ENCODE assay signal across 9 mouse cellular contexts in genomic region chr4:122870027-122870426, GRCm38 (mm10). TPM values are rescaled to one million over a fixed set of nuclear protein-coding genes. Genes with fewer than 3 reads are reported as not detected.
DNase-seq lines count a peak whose midpoint lies in the region; ATAC-seq and TF ChIP-seq lines count a peak whose summit lies in the region.
"Had no signal": no experiment of that assay in that cellular context is flagged by ENCODE, and none has a peak within 500 bp of the region (broad histone marks: within the 10 kb centered on the region; RNA-seq: fewer than 3 reads in every experiment).

No protein-coding gene starts in this region.

- H3K27ac ChIP-seq in liver, adult 2 months (replicated peaks; ENCODE audit: insufficient read depth, low read depth, low read length): no peak overlapping the region
- H3K27ac ChIP-seq in liver, embryonic 12.5 days: no peak overlapping the region
- H3K27ac ChIP-seq in bone marrow, adult 2 months (ENCODE audit: control insufficient read depth, insufficient read depth, low read depth, low read length, poor library complexity): no peak overlapping the region

- peaks cover 56% of the 10 kb centered on the region for H3K36me3 ChIP-seq in liver, adult 2 months (ENCODE audit: control insufficient read depth, insufficient read depth, low read length)
- peaks cover 69% of the 10 kb centered on the region for H3K36me3 ChIP-seq in liver, embryonic 12.5 days

- DNase-seq in cerebellum, adult 9-10 months: peak; percentile 46
- no peak for DNase-seq in liver, adult 2 months (ENCODE audit: extremely low read depth, low read depth, low spot score)
- no peak for DNase-seq in frontal cortex, postnatal 25 days (ENCODE audit: low spot score in 2 of 2)
- DNase-seq in gastrocnemius, postnatal 25 days: no peak

- no peaks in the 10 kb centered on the region for H3K27me3 ChIP-seq in liver, adult 2 months (ENCODE audit: control insufficient read depth, insufficient read depth, low read length)
- H3K27me3 ChIP-seq in liver, embryonic 12.5 days (replicated peaks): no peaks in the 10 kb centered on the region
- H3K27me3 ChIP-seq: megakaryocyte, embryonic 14.5 days had no signal

- H3K9me3 ChIP-seq in liver, embryonic 12.5 days (replicated peaks): no peaks in the 10 kb centered on the region
- H3K9me3 ChIP-seq: megakaryocyte, embryonic 14.5 days had no signal

- TF ChIP-seq CTCF in liver, adult 2 months (IDR thresholded peaks at IDR 0.05; ENCODE audit: low read depth, low read length): peak; percentile 58
- peak; percentile 56; the same call in 1 of the 2 replicates for TF ChIP-seq CTCF in bone marrow, adult 2 months (IDR thresholded peaks at IDR 0.05; ENCODE audit: control insufficient read depth, insufficient read depth, low read length)

- no peak overlapping the region for H3K4me3 ChIP-seq in liver, adult 2 months (ENCODE audit: insufficient read depth, low read depth, low read length)
- no peak overlapping the region for H3K4me3 ChIP-seq in liver, embryonic 12.5 days
- no peak overlapping the region for H3K4me3 ChIP-seq in bone marrow, adult 2 months (replicated peaks; ENCODE audit: control insufficient read depth, low read depth, low read length)

- H3K4me1 ChIP-seq in liver, adult 2 months (ENCODE audit: control insufficient read depth, insufficient read depth, low read length): 0 out of 2 replicates have a peak, but pooled peaks cover 3% of the 10 kb centered on the region
- peaks cover 41% of the 10 kb centered on the region for H3K4me1 ChIP-seq in liver, embryonic 12.5 days
- H3K4me1 ChIP-seq in bone marrow, adult 2 months (ENCODE audit: control insufficient read depth, insufficient read depth, low read length): peaks cover 9% of the 10 kb centered on the region; the same call in 1 of the 2 replicates

- H3K9ac ChIP-seq in liver, adult 2 months (ENCODE audit: low read depth, low read length): no peak overlapping the region
- H3K9ac ChIP-seq in liver, embryonic 12.5 days: no peak overlapping the region

- TF ChIP-seq POLR2A in liver, adult 2 months (IDR thresholded peaks at IDR 0.05; ENCODE audit: extremely low read depth, insufficient read depth, low read length): no peak
- TF ChIP-seq POLR2A in bone marrow, adult 2 months (IDR thresholded peaks at IDR 0.05; ENCODE audit: borderline replicate concordance, control insufficient read depth, low read depth, low read length): no peak

- peaks cover under 1% of the 10 kb centered on the region; the same call in 1 of the 2 replicates for H3K79me2 ChIP-seq in liver, adult 2 months (ENCODE audit: control insufficient read depth, insufficient read depth, low read length)

- no peak overlapping the region for H3K4me2 ChIP-seq in liver, embryonic 12.5 days

- no peak for ATAC-seq in cerebellum, adult (ENCODE audit: insufficient number of reproducible peaks, low FRiP score, low TSS enrichment)
- ATAC-seq in liver, embryonic 12.5 days: no peak
- ATAC-seq in megakaryocyte progenitor cell, adult 5-6 weeks (replicated peaks; ENCODE audit: poor library complexity): peak; percentile 49

RNA-seq across cellular contexts. Expression of gene Cap1, which starts 15.8 kb away (rescaled TPM):
- 52.6 and 55.7 TPM in 2 replicates for total RNA-seq in liver, adult 2 months (2014; rRNA removed)
- 33.7 and 38.2 TPM in 2 replicates for polyA plus RNA-seq in liver, adult 2 months (2012; rRNA removed)
- polyA plus RNA-seq in liver, embryonic 12.5 days (2016; fragmentation: Nextera tagmentation; extraction: Ambion mirVana): 30.3 and 31.6 TPM in 2 replicates
- 213 and 346 TPM in 2 replicates for polyA plus RNA-seq in bone marrow, adult 2 months (2011; ENCODE audit: insufficient read depth, insufficient read length, low replicate concordance, missing spikeins)
- 125 and 140 TPM in 2 replicates for total RNA-seq in megakaryocyte progenitor cell, adult 5-6 weeks (2015)
- total RNA-seq in megakaryocyte progenitor cell, adult 5-6 weeks (2017): 169 and 175 TPM in 2 replicates
- total RNA-seq in gastrocnemius, postnatal 25 days (2021): 10 to 100 TPM; 20.5 to 24.6 TPM

RNA-seq across cellular contexts. Expression of gene Ppt1, which starts 34.0 kb away (rescaled TPM):
- 16.6 and 18.7 TPM in 2 replicates for total RNA-seq in liver, adult 2 months (2014; rRNA removed)
- polyA plus RNA-seq in liver, adult 2 months (2012; rRNA removed): 14.1 and 15.3 TPM in 2 replicates
- 25.0 and 26.0 TPM in 2 replicates for polyA plus RNA-seq in liver, embryonic 12.5 days (2016; fragmentation: Nextera tagmentation; extraction: Ambion mirVana)
- 13.0 and 21.9 TPM in 2 replicates for polyA plus RNA-seq in bone marrow, adult 2 months (2011; ENCODE audit: insufficient read depth, insufficient read length, low replicate concordance, missing spikeins)
- total RNA-seq in megakaryocyte progenitor cell, adult 5-6 weeks (2015): 120 and 123 TPM in 2 replicates
- 71.5 and 79.3 TPM in 2 replicates for total RNA-seq in megakaryocyte progenitor cell, adult 5-6 weeks (2017)
- 10 to 100 TPM in 1 of 2 experiments, 1 to 10 TPM in 1; 9.5 to 10.5 TPM for total RNA-seq in gastrocnemius, postnatal 25 days (2021)
